Mouse (Mus musculus) forebrain, embryonic 11.5 days (tissue): ENCODE data around the gene Plod2. TPM values are rescaled to one million over a fixed set of nuclear protein-coding genes. Genes with fewer than 3 reads are reported as not detected.

Source experiments
- ATAC-seq: fragments of 200-750 bp; cut with Nextera tagmentation; replicated peaks from 2 replicates; pipeline ENCODE4 v1.8.0; 2017; ENCODE audit warnings: moderate TSS enrichment; ENCODE audit not compliant: low FRiP score
- DNase-seq: peaks from one replicate; pipeline ENCODE4 v3.0.0-alpha.2; 2017; ENCODE audit warnings: low spot score
- H3K27ac ChIP-seq: fragments of 300-500 bp; sonication (generic); 2 replicates; pipeline ENCODE4 v1.5.1; 2014; ENCODE audit warnings: low read depth, low read length
- H3K27me3 ChIP-seq: fragments of 300-500 bp; sonication (generic); 2 replicates; pipeline ENCODE4 v1.6.1; 2014; ENCODE audit warnings: mild to moderate bottlenecking, low read length, mixed read lengths; ENCODE audit not compliant: control insufficient read depth, insufficient read depth
- H3K36me3 ChIP-seq: fragments of 300-500 bp; sonication (generic); 2 replicates; pipeline ENCODE4 v1.6.1; 2014; ENCODE audit warnings: mild to moderate bottlenecking, low read length, moderate library complexity, mixed read lengths; ENCODE audit not compliant: control insufficient read depth, insufficient read depth
- H3K4me1 ChIP-seq: fragments of 300-500 bp; sonication (generic); replicated peaks from 2 replicates; pipeline ENCODE4 v1.6.1; 2014; ENCODE audit warnings: low read length, mixed read lengths; ENCODE audit not compliant: control insufficient read depth, insufficient read depth
- H3K4me2 ChIP-seq: fragments of 300-500 bp; sonication (generic); 2 replicates; pipeline ENCODE4 v1.6.1; 2014; ENCODE audit warnings: low read depth, mild to moderate bottlenecking, low read length, moderate library complexity, mixed read lengths; ENCODE audit not compliant: severe bottlenecking
- H3K4me3 ChIP-seq: fragments of 300-500 bp; sonication (generic); 2 replicates; pipeline ENCODE4 v1.5.1; 2014; ENCODE audit warnings: low read depth, low read length
- H3K9ac ChIP-seq: fragments of 300-500 bp; sonication (generic); 2 replicates; pipeline ENCODE4 v1.6.1; 2014; ENCODE audit warnings: low read length
- H3K9me3 ChIP-seq: fragments of 300-500 bp; sonication (generic); 2 replicates; pipeline ENCODE4 v1.6.1; 2016; ENCODE audit warnings: low read length, mixed read lengths; ENCODE audit not compliant: control insufficient read depth
- WGBS: fragments of 180-500 bp; shearing (Covaris S2); extraction: QIAGEN DNeasy Blood & Tissue Kit; methylation state at CpG from one replicate; pipeline ENCODE4 v1.1.7; 2014; 5-methylcytosine and 5-hydroxymethylcytosine counted together
- polyA plus RNA-seq: library from polyadenylated mRNA; unstranded; fragments of >200 nt; fragmentation: Nextera tagmentation; extraction: Ambion mirVana; gene quantifications from 2 replicates; pipeline ENCODE4 v1.2.1, GENCODE M21; 2014

Plod2 gene
- polyA plus RNA-seq, 1 experiment from 2014 or later, result 30.5 TPM

- Histone ChIP-seq H3K9ac (no peak overlapping the region), H3K9me3 (no peaks in the 10 kb centered on the region), H3K4me2 (no peak overlapping the region), H3K4me1 (no peaks in the 10 kb centered on the region), H3K4me3 (no peak overlapping the region), H3K36me3 (no peaks in the 10 kb centered on the region), H3K27me3 (no peaks in the 10 kb centered on the region), H3K27ac (no peak overlapping the region)
- no peak for DNase-seq
- ATAC-seq, result no peak
- 79% methylated on average over 6 of the region's 6 CpGs for WGBS
Measured at GRCm38 (mm10) chr9:92537735-92538134, 4.3 kb upstream of the Plod2 start.

GRCm38 (mm10) chr9:92538216-92538615 is 3.8 kb upstream of the Plod2 start:
- H3K9ac ChIP-seq, result no peak overlapping the region
- 0 out of 2 replicates have a peak, but pooled peaks cover 2% of the 10 kb centered on the region for H3K4me1 ChIP-seq
- no peak overlapping the region for H3K4me3 ChIP-seq
- DNase-seq (no peak), ATAC-seq (no peak)
- no peak overlapping the region for H3K27ac ChIP-seq
- H3K27me3 ChIP-seq, result no peaks in the 10 kb centered on the region
- H3K36me3 ChIP-seq, result no peaks in the 10 kb centered on the region
- no peaks in the 10 kb centered on the region for H3K9me3 ChIP-seq
- WGBS, result 74% methylated on average over 6 of the region's 6 CpGs
- no peak overlapping the region for H3K4me2 ChIP-seq

- Histone ChIP-seq H3K9ac (peak overlapping the region; percentile 83), H3K36me3 (no peaks in the 10 kb centered on the region), H3K4me1 (peaks cover 6% of the 10 kb centered on the region), H3K27ac (peak overlapping the region; percentile 63), H3K9me3 (no peaks in the 10 kb centered on the region), H3K4me3 (peak overlapping the region; percentile 69), H3K27me3 (no peaks in the 10 kb centered on the region), H3K4me2 (peak overlapping the region; percentile 73)
- ATAC-seq, result peak; percentile 78
- WGBS, result 2% methylated on average over 31 of the region's 31 CpGs
- DNase-seq, result no peak
Measured at GRCm38 (mm10) chr9:92542591-92543416, 781 bp downstream of the Plod2 start.

- Histone ChIP-seq H3K36me3 (no peaks in the 10 kb centered on the region), H3K4me3 (no peak overlapping the region), H3K9me3 (no peaks in the 10 kb centered on the region), H3K27ac (no peak overlapping the region), H3K4me2 (peak overlapping the region; percentile 11; the same call in 1 of the 2 replicates), H3K9ac (no peak overlapping the region), H3K4me1 (peaks cover 6% of the 10 kb centered on the region), H3K27me3 (no peaks in the 10 kb centered on the region)
- 67% methylated on average over 1 of the region's 1 CpGs for WGBS
- DNase-seq (no peak), ATAC-seq (no peak)
Measured at GRCm38 (mm10) chr9:92544146-92544545, 2.1 kb downstream of the Plod2 start.

- Histone ChIP-seq H3K9ac (no peak overlapping the region), H3K36me3 (no peaks in the 10 kb centered on the region), H3K4me1 (peaks cover 6% of the 10 kb centered on the region), H3K27ac (no peak overlapping the region), H3K4me2 (no peak overlapping the region), H3K4me3 (no peak overlapping the region), H3K27me3 (no peaks in the 10 kb centered on the region), H3K9me3 (no peaks in the 10 kb centered on the region)
- DNase-seq (no peak), ATAC-seq (no peak)
- WGBS, result 84% methylated on average over 6 of the region's 6 CpGs
Measured at GRCm38 (mm10) chr9:92545021-92545420, 3.0 kb downstream of the Plod2 start.

GRCm38 (mm10) chr9:92546446-92546845 is 4.4 kb downstream of the Plod2 start:
- Histone ChIP-seq H3K27ac (no peak overlapping the region), H3K9me3 (no peaks in the 10 kb centered on the region), H3K27me3 (no peaks in the 10 kb centered on the region), H3K4me3 (no peak overlapping the region), H3K36me3 (no peaks in the 10 kb centered on the region), H3K4me2 (no peak overlapping the region), H3K9ac (no peak overlapping the region), H3K4me1 (peaks cover 6% of the 10 kb centered on the region)
- WGBS, result 92% methylated on average over 8 of the region's 8 CpGs
- ATAC-seq, result no peak
- DNase-seq, result no peak

- H3K27ac ChIP-seq, result no peak overlapping the region
- no peak overlapping the region for H3K4me2 ChIP-seq
- H3K9me3 ChIP-seq, result no peaks in the 10 kb centered on the region
- H3K9ac ChIP-seq, result no peak overlapping the region
- peaks cover 6% of the 10 kb centered on the region for H3K4me1 ChIP-seq
- H3K36me3 ChIP-seq, result no peaks in the 10 kb centered on the region
- H3K4me3 ChIP-seq, result no peak overlapping the region
- H3K27me3 ChIP-seq, result no peaks in the 10 kb centered on the region
- ATAC-seq (no peak), DNase-seq (no peak)
- WGBS, result 63% methylated on average over 2 of the region's 2 CpGs
Measured at GRCm38 (mm10) chr9:92547106-92547505, 5.1 kb downstream of the Plod2 start.

GRCm38 (mm10) chr9:92547821-92548220 is 5.8 kb downstream of the Plod2 start:
- Histone ChIP-seq H3K9me3 (no peaks in the 10 kb centered on the region), H3K36me3 (no peaks in the 10 kb centered on the region), H3K4me2 (no peak overlapping the region), H3K4me3 (no peak overlapping the region), H3K27me3 (no peaks in the 10 kb centered on the region), H3K9ac (no peak overlapping the region), H3K27ac (no peak overlapping the region), H3K4me1 (peaks cover 6% of the 10 kb centered on the region)
- WGBS, result 97% methylated on average over 7 of the region's 7 CpGs
- no peak for DNase-seq
- ATAC-seq, result no peak

- no peak for DNase-seq
- Histone ChIP-seq H3K4me3 (no peak overlapping the region), H3K4me1 (peaks cover 4% of the 10 kb centered on the region), H3K4me2 (no peak overlapping the region), H3K27ac (no peak overlapping the region), H3K27me3 (no peaks in the 10 kb centered on the region), H3K36me3 (no peaks in the 10 kb centered on the region), H3K9me3 (no peaks in the 10 kb centered on the region), H3K9ac (no peak overlapping the region)
- no peak for ATAC-seq
- 82% methylated on average over 9 of the region's 9 CpGs for WGBS
Measured at GRCm38 (mm10) chr9:92548603-92549002, 6.6 kb downstream of the Plod2 start.
